Mouse (Mus musculus): ENCODE results near the gene Palmd.

The Palmd gene

DNA sequence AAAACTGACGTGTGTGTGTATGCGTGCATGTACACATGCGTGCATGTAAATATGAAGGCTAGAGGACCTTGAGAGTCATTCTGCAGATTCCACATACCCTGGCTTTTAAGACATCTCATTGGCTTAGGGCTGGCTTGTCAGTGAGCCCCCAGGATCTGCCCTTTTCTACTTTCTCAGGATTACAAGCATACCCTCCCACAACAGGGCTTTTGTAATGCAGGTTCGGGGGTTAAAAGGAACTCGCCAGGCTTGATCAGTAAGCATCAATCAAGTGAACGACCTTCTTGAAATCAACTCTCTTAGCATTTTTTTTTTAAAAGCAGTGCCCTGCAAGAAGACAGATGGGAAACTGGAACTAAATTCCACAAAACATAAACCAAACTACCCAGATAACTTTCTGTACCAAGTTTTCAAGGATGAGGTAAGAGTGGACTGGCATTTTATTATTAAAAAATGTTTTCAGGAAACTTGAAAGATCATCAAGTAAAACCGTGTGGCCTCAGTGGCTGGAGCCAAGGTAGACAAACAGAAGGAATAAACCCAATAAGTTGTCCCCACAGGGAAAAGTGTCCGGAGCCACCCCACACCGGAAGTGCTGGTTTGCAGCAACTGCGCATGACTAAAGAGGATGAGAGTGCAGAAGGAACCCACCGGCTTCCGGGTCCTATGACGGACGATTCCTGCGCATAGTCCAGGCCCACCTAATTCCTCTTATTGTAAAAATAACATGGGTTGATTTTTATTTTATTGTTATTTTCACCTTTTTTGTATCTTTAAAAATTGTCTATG lies 7.2 kb downstream of the Palmd start:
- in situ Hi-C loops (cut with MboI; ENCODE audit: low sequenced_read_pairs), result no loop called here

GRCm38 (mm10) chr3:116960414-116960813 lies 8.4 kb downstream of the Palmd start:
- in situ Hi-C loops (cut with MboI; ENCODE audit: low sequenced_read_pairs), result no loop called here

- in situ Hi-C loops (cut with MboI; ENCODE audit: low sequenced_read_pairs), result no loop called here
These were observed 13.7 kb downstream of the Palmd start for GRCm38 (mm10) chr3:116955061-116955460.

GRCm38 (mm10) chr3:116953366-116953765 lies 15.4 kb downstream of the Palmd start:
- in situ Hi-C loops (cut with MboI; ENCODE audit: low sequenced_read_pairs), result no loop called here

GRCm38 (mm10) chr3:116952242-116952899 lies 16.4 kb downstream of the Palmd start:
- in situ Hi-C loops (cut with MboI; ENCODE audit: low sequenced_read_pairs), result no loop called here

GRCm38 (mm10) chr3:116951489-116951888 lies 17.3 kb downstream of the Palmd start:
- in situ Hi-C loops (cut with MboI; ENCODE audit: low sequenced_read_pairs), result no loop called here

DNA sequence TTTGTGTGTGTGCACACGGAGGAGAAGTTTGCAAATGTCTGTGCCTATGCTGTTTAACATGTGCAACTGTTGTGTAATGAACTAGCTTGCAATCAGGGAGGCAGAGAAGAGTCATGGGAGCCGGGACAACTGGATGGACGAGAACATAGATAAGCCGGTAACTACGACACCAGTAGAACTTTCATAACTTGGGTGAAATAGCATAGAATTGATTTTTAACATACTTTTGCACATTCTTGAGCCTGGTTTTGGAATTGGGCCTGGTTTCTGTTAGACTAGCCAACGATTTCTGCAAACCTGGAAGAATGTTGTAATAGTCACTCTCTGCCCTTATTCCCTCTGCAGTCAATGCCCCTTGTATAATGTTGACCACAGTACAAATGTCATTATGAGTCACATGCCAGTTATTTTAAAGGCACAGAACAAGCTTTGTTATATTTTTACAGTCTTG lies 18.1 kb downstream of the Palmd start:
- in situ Hi-C loops (cut with MboI; ENCODE audit: low sequenced_read_pairs), result no loop called here

DNA sequence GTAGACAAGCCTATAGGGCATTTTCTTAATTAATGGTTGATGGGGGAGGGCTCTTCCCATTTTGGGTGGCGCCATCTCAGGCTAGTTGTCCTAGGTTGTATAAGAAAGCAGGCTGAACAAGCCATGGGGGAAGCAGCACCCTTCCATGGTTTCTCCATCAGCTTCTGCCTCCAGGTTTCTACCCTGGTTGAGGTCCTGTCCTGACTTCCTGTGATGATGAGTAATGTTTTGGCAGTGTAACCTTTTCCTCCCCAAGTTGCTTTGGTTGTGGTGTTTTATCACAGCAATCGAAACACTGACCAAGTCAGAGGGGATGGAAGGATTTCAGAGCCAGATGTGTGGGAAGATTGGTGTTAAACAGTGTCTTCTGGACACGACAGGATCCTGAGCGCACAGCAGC lies 22.3 kb downstream of the Palmd start:
- in situ Hi-C loops (cut with MboI; ENCODE audit: low sequenced_read_pairs), result no loop called here

GRCm38 (mm10) chr3:116943422-116943821 lies 25.4 kb downstream of the Palmd start:
- in situ Hi-C loops (cut with MboI; ENCODE audit: low sequenced_read_pairs), result no loop called here

GRCm38 (mm10) chr3:116942751-116943150 lies 26.0 kb downstream of the Palmd start:
- in situ Hi-C loops (cut with MboI; ENCODE audit: low sequenced_read_pairs), result no loop called here

DNA sequence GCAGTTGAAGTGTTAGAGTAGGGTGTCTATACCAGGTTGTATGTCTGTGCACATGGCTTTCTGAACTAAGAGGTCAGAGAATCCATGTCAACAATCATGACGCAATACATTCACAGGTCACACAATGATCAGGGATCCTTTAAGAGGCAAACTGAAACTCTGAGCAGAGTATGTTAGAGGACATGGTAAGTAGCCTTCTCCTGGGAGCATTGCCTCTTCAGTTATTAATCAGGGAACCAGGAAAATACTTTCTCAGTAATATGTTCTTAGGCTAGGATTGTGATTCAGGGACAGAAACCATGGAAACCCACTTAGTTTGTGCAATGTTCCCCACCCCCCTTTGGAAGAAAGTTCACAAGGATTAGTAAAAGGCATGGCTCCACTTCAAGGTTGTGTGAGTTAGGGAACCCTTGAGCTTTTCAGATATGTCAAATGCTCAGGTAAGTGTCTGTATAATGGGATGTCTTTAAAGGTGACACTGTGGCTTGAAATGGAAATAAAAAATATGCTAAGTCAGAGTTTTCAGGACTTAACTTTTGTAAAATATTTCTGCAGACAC lies 27.1 kb downstream of the Palmd start:
- in situ Hi-C loops (cut with MboI; ENCODE audit: low sequenced_read_pairs), result no loop called here

GRCm38 (mm10) chr3:116940804-116941558 lies 27.8 kb downstream of the Palmd start:
- in situ Hi-C loops (cut with MboI; ENCODE audit: low sequenced_read_pairs), result no loop called here

- in situ Hi-C loops (cut with MboI; ENCODE audit: low sequenced_read_pairs), result no loop called here
These were observed 31.7 kb downstream of the Palmd start for GRCm38 (mm10) chr3:116936934-116937691.

GRCm38 (mm10) chr3:116933158-116933557 lies 35.6 kb downstream of the Palmd start:
- in situ Hi-C loops (cut with MboI; ENCODE audit: low sequenced_read_pairs), result no loop called here

DNA sequence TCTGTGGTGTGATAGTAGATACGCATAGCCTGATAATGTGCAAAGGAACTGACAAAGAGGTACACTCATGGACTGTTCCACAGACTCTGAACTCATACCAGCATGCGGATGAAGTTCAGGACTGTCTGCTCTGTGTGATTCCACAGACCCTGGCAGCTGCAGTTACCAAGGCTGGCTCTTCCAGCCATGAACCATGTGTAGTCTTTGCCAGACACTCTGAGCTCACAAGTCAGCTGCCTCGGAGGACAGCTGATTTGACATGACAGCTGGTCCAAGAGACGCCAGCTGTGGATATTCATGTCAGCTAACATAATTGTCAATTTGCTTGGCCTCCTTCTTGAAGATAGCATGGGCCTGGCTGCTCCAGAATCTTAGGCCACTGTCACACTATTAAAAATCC lies 39.8 kb downstream of the Palmd start:
- in situ Hi-C loops (cut with MboI; ENCODE audit: low sequenced_read_pairs), result no loop called here

GRCm38 (mm10) chr3:116923042-116923441 lies 45.7 kb downstream of the Palmd start:
- in situ Hi-C loops (cut with MboI; ENCODE audit: low sequenced_read_pairs), result no loop called here

- in situ Hi-C loops (cut with MboI; ENCODE audit: low sequenced_read_pairs), result no loop called here
These were observed 47.3 kb downstream of the Palmd start for GRCm38 (mm10) chr3:116921535-116921934.

DNA sequence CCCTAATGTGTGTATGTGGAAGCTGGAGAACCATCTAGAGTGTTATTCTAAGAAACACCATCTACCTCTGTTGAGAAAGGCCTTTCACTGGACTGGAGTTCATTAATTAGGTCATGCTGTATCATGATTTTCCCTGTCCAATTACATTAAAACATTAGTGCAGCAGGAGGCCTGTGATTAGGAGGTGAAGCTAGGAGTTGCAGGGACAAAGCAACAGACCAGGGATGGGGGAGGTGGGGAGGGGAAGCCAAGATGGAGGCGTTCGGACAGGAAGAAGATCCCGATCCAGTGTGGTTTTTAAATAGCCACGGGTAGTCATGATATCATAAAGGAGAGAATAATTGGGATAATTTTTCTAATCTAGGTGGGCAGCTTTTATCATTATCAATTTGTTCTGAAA lies 51.8 kb downstream of the Palmd start:
- in situ Hi-C loops (cut with MboI; ENCODE audit: low sequenced_read_pairs), result no loop called here

DNA sequence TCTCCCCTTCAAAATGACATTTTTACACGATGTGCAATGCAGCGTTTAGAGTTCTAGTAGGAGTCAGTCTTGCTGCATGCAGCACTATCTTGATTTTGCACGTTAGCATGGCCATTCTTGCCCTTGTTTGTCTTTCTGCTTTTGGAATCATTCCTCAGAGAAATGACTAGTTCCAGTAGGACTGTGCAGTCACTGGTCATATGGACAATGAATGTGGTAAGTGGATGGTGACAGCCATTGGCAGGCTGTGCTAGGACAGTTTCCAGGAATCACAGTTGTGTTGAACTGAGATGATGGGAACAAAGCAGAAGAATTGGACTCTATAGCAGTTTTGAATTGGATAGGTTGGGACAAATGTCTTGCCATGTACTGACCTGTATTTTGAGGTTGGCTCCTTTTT lies 53.9 kb downstream of the Palmd start:
- in situ Hi-C loops (cut with MboI; ENCODE audit: low sequenced_read_pairs), result no loop called here

DNA sequence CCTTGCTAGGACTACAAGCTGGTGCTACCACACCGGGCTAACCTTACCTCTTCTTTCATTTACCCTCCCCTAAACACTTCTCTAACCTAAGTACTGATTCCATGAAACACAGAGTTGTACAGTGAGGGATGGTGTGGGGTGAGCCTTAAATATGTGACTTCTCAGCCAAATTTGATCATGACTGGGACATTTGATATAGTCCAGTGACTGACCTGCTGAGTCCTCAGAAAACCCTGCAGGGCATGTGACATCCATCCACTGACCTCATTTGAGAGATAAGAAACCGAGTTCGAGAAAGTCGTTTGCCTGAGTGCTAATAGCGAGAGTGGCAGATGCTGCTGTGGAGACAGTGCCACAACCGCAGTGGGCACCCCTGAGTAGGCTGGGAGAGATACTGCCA lies 54.4 kb downstream of the Palmd start:
- in situ Hi-C loops (cut with MboI; ENCODE audit: low sequenced_read_pairs), result no loop called here

- in situ Hi-C loops (cut with MboI; ENCODE audit: low sequenced_read_pairs), result no loop called here
These were observed 62.2 kb downstream of the Palmd start for GRCm38 (mm10) chr3:116906596-116906995.

Data from CH12F3 (cell line).